ENCODE assay signal across 26 mouse cellular contexts in the genomic region with DNA sequence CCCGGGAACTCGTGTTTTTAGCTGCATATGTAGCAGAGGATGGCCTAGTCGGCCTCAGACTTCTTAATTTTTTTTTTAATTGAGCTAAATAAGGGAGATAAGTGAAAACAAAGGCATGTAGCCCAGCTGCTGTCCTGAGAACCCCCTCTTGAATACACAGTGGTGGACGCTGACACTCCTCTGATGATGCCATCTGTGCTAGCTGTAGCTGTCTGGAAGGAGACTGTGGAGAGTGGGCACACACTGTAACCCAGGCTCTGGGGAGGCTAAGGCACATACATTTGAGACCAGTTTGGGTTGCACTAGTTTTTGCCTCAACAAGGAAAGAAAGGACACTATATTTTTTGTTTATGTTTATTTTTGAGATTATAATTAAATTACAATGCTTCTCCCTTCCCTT.
"Had no signal": no experiment of that assay in that cellular context is flagged by ENCODE, and none has a peak within 500 bp of the region (broad histone marks: within the 10 kb centered on the region; RNA-seq: fewer than 3 reads in every experiment).

No protein-coding gene starts in this region.

- H3K4me2 ChIP-seq: heart, embryonic 11.5 days; heart, embryonic 13.5 days; heart, embryonic 15.5 days; hindbrain, embryonic 13.5 days; hindbrain, embryonic 15.5 days; kidney, embryonic 15.5 days; limb, embryonic 13.5 days; limb, embryonic 15.5 days; liver, embryonic 12.5 days had no signal

- H3K27ac ChIP-seq: heart, adult 2 months; heart, embryonic 13.5 days; heart, embryonic 15.5 days; hindbrain, embryonic 13.5 days; hindbrain, embryonic 15.5 days; hindbrain, postnatal 0 days; kidney, embryonic 15.5 days; kidney, postnatal 0 days; limb, embryonic 13.5 days; limb, embryonic 15.5 days; liver, embryonic 12.5 days had no signal

- DNase-seq: gastrocnemius, postnatal 14 days; gastrocnemius, postnatal 36 days; heart, adult 11 months; heart, adult 2 months; heart, postnatal 14 days; heart, postnatal 36 days; kidney, adult 11 months; kidney, adult 2 months; kidney, adult 9 months; kidney, postnatal 14 days; kidney, postnatal 36 days; layer of hippocampus, adult 9-11 months; layer of hippocampus, postnatal 36 days; left cerebral cortex, postnatal 4 days had no signal

- H3K36me3 ChIP-seq: heart, embryonic 15.5 days; hindbrain, embryonic 13.5 days; hindbrain, embryonic 15.5 days; kidney, embryonic 15.5 days; limb, embryonic 13.5 days; limb, embryonic 15.5 days; liver, embryonic 12.5 days had no signal

- H3K4me1 ChIP-seq: hindbrain, embryonic 15.5 days; kidney, embryonic 15.5 days; limb, embryonic 13.5 days; limb, embryonic 15.5 days; liver, embryonic 12.5 days had no signal

- H3K9me3 ChIP-seq: heart, embryonic 13.5 days; heart, embryonic 15.5 days; hindbrain, embryonic 13.5 days; hindbrain, embryonic 15.5 days; kidney, embryonic 15.5 days; limb, embryonic 13.5 days; limb, embryonic 15.5 days; liver, embryonic 12.5 days had no signal

- ATAC-seq: hindbrain, postnatal 0 days; intestine, embryonic 16.5 days; liver, embryonic 12.5 days had no signal

- H3K27me3 ChIP-seq: heart, embryonic 13.5 days; heart, embryonic 15.5 days; hindbrain, embryonic 13.5 days; hindbrain, embryonic 15.5 days; kidney, embryonic 15.5 days; limb, embryonic 13.5 days; limb, embryonic 15.5 days; liver, embryonic 12.5 days had no signal

- H3K9ac ChIP-seq: heart, embryonic 13.5 days; heart, embryonic 15.5 days; hindbrain, embryonic 13.5 days; hindbrain, embryonic 15.5 days; kidney, embryonic 15.5 days; limb, embryonic 13.5 days; limb, embryonic 15.5 days; liver, embryonic 12.5 days had no signal

- H3K4me3 ChIP-seq: heart, adult 2 months; heart, embryonic 13.5 days; heart, embryonic 15.5 days; hindbrain, embryonic 13.5 days; hindbrain, embryonic 15.5 days; kidney, embryonic 15.5 days; limb, embryonic 13.5 days; limb, embryonic 15.5 days; liver, embryonic 12.5 days had no signal
